Mouse (Mus musculus): ENCODE results near the gene Tpr.

Tpr gene

GRCm38 (mm10) chr1:150460595-150460994 is 68.0 kb downstream of the Tpr start:
- no peak for DNase-seq (ENCODE audit: extremely low read depth, insufficient read length, low spot score)

GRCm38 (mm10) chr1:150463068-150463467 is 70.4 kb downstream of the Tpr start:
- no peak for DNase-seq (ENCODE audit: extremely low read depth, insufficient read length, low spot score)

- no peak for DNase-seq (ENCODE audit: extremely low read depth, insufficient read length, low spot score)
Measured at GRCm38 (mm10) chr1:150463691-150464090, 71.1 kb downstream of the Tpr start.

DNA sequence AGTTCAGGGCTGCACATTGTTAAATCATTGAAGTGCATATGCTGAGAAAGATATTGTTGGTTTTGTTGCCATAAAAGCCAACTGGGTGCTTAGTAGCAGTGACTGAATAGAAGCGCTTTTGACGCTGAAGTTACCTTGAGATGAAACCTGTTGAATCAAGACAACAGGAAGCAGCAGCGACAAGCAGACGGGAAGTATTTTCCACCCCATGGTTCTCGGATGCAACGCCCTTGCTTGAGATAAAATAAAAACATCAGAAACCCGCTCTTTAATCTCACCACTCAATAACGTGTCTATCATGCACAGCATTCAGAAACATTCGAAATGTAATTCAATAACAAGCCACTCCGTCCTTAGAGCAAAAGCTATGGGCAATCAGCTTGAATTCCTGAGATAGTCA is 72.7 kb downstream of the Tpr start:
- DNase-seq (ENCODE audit: extremely low read depth, insufficient read length, low spot score) = no peak

DNA sequence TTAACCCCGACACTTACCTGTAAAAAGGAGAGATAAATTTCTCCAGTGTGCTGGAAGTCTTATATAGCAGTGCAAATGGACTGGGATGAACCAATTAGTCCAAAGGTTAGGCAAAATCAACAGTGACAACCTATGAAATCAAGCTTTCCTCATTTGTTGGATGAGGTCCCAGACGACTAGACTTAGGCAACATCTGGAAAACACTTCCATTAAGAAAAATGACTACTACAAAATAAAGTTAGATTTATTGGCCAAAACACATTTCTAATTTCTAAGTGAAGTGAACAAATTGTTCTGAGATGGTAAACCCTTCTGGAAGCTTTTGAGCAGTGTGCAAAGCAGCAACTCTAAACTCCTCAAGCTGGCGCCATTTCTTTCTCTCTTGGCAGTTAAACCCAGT is 73.5 kb downstream of the Tpr start, which contains the start of gene Prg4:
Gene Prg4 (minus strand): TSS at position 34 of the 400 bp plus-strand sequence.
- no peak for DNase-seq (ENCODE audit: extremely low read depth, insufficient read length, low spot score)

- no peak for DNase-seq (ENCODE audit: extremely low read depth, insufficient read length, low spot score)
Measured at GRCm38 (mm10) chr1:150469992-150470391, 77.4 kb downstream of the Tpr start.

DNA sequence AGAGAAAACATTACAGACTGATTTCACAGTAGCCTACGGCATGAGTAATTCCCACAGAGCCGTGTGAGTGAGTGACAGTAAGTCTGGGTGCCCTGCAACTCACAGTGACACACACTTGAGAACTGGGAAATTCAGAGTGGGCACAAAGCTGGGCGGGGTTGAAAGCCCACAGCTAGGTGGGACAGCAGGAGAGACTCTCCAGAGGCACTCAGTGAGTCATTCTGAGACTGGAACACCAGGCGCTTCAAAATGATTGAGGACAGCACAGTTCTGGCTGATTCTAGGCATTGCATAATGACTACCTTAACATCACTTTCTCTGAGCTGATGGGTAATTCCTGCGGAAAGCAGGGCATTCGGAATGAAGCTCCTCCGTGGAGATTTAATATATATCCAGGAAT is 79.9 kb downstream of the Tpr start:
- peak; percentile 19 for DNase-seq (ENCODE audit: extremely low read depth, insufficient read length, low spot score)

- DNase-seq (ENCODE audit: extremely low read depth, insufficient read length, low spot score) = no peak
Measured at GRCm38 (mm10) chr1:150480674-150481073, 88.0 kb downstream of the Tpr start.

DNA sequence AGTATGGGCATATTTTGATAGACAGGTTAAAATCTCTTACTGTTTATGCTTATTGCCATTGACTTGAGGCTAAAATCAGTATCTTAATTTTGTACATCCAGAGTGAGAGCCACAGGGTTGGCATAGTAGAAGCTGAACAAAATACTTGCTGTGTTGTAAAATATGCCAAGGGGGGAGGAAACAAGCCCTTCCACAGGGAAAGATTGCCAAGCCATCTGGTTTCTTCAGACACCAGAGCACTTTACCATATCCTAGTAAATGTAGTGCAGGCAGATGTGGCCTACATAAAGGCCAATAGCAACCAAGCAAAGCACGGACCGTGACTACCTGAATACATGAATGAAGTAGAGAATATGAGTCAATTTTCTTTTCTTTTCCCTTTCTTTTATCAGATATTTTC is 96.5 kb downstream of the Tpr start:
- DNase-seq (ENCODE audit: extremely low read depth, insufficient read length, low spot score) = no peak

GRCm38 (mm10) chr1:150496626-150497302 is 104.1 kb downstream of the Tpr start:
- peak; percentile 40 for DNase-seq (ENCODE audit: extremely low read depth, insufficient read length, low spot score)

DNA sequence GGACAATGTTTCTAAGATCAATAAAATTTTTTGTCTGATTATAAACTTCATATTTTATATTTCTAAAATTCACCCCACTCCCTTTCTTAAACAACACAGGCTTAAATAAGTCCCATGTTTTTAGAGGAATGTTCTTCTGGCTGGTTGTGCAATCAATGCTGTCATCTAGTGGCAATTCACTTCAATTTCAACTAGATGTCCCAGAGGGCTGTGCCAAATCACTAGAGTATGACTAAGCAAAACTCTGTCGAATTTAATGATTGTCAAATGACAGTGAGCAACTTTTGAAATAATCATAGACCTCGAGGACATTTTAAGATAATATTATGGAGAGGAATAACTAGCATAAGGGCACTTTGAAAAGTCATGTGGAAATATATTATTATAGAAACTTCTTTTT is 105.1 kb downstream of the Tpr start:
- peak; percentile 24 for DNase-seq (ENCODE audit: extremely low read depth, insufficient read length, low spot score)

GRCm38 (mm10) chr1:150498177-150498576 is 105.5 kb downstream of the Tpr start:
- no peak for DNase-seq (ENCODE audit: extremely low read depth, insufficient read length, low spot score)
